Mouse (Mus musculus) heart, adult 2 months (tissue): ENCODE data around the gene A730061H03Rik. TPM values are rescaled to one million over a fixed set of nuclear protein-coding genes. Genes with fewer than 3 reads are reported as not detected.

ENCODE experiments used
- DNase-seq, 2 experiments: peaks; one replicate each; pipeline ENCODE4 v3.0.0; 2021
- H3K27ac ChIP-seq: fragments of 200-600 bp; 2 replicates; pipeline ENCODE4 v1.8.1; 2022
- H3K27me3 ChIP-seq: fragments of 200-500 bp; 2 replicates; pipeline ENCODE4 v1.6.1; 2012; ENCODE audit warnings: mild to moderate bottlenecking, low read length, inconsistent platforms, mixed read lengths; ENCODE audit not compliant: control insufficient read depth, insufficient read depth
- H3K36me3 ChIP-seq: fragments of 200-500 bp; 2 replicates; pipeline ENCODE4 v1.6.1; 2012; ENCODE audit warnings: low read length, inconsistent platforms; ENCODE audit not compliant: control insufficient read depth, insufficient read depth
- H3K4me1 ChIP-seq: fragments of 200-500 bp; 2 replicates; pipeline ENCODE4 v1.6.1; 2011; ENCODE audit warnings: low read length; ENCODE audit not compliant: control insufficient read depth, insufficient read depth
- H3K4me3 ChIP-seq: fragments of 200-600 bp; 2 replicates; pipeline ENCODE4 v1.8.1; 2022
- H3K79me2 ChIP-seq: fragments of 200-500 bp; replicated peaks from 2 replicates; pipeline ENCODE4 v1.6.1; 2012; ENCODE audit warnings: mild to moderate bottlenecking, inconsistent platforms, low read length, moderate library complexity, mixed read lengths; ENCODE audit not compliant: control insufficient read depth, insufficient read depth
- H3K9ac ChIP-seq: fragments of 200-500 bp; 2 replicates; pipeline ENCODE4 v1.6.1; 2012; ENCODE audit warnings: low read depth, mild to moderate bottlenecking, control low read depth, inconsistent platforms, low read length, mixed read lengths
- CTCF ChIP-seq: fragments of 200-600 bp; IDR thresholded peaks from 2 replicates; pipeline ENCODE4 v1.8.1; 2022; ENCODE audit warnings: antibody characterized with exemption, mild to moderate bottlenecking, moderate library complexity
- EP300 ChIP-seq: fragments of 200-500 bp; IDR thresholded peaks from 2 replicates; pipeline ENCODE4 v1.6.1; 2011; ENCODE audit warnings: low read depth, low read length, control low read depth; ENCODE audit not compliant: insufficient read depth
- POLR2A ChIP-seq: fragments of 200-500 bp; IDR thresholded peaks from 2 replicates; pipeline ENCODE4 v1.6.1; 2011; ENCODE audit warnings: mild to moderate bottlenecking, low read depth, low read length, control low read depth; ENCODE audit not compliant: insufficient read depth
- WGBS: fragments of 180-500 bp; shearing (Covaris S2); methylation state at CpG from one replicate; pipeline ENCODE4 v1.1.7; 2018; 5-methylcytosine and 5-hydroxymethylcytosine counted together
- intact Hi-C: fragments of 180-260 bp; cut with DNase I; formaldehyde crosslinking; loops from one replicate; pipeline ENCODE4 v1.15.1; 2025
- polyA plus RNA-seq: library from polyadenylated mRNA; depleted of rRNA; stranded (reverse); fragments of >200 nt; gene quantifications from 2 replicates; pipeline ENCODE4 v1.2.3, GENCODE M21; 2012
- total RNA-seq, 2 experiments: library from RNA; stranded (reverse); gene quantifications; 2 replicates each; pipeline ENCODE4 v1.2.3; 2021

Gene A730061H03Rik
- total and polyA plus RNA-seq, 3 experiments, result 0.74 TPM; not detected in 2

- 2% methylated on average over 32 of the region's 32 CpGs for WGBS
- H3K27ac ChIP-seq, result peak within 1 kb of the TSS; percentile 92
- H3K4me3 ChIP-seq, result peak within 1 kb of the TSS; percentile 80
- no peaks in the 10 kb centered on the region for H3K27me3 ChIP-seq
- peak; percentile 88 to 94 for DNase-seq
- H3K79me2 ChIP-seq, result no peaks in the 10 kb centered on the region
- TF ChIP-seq POLR2A (peak; percentile 84), CTCF (no peak), EP300 (peak; percentile 63)
- H3K4me1 ChIP-seq, result peaks cover 1% of the 10 kb centered on the region
- intact Hi-C loops, result loop anchor here (2.0 kb wide), 1 partner anchor 19 kb away; no protein-coding TSS in a partner anchor
- H3K9ac ChIP-seq, result peak within 1 kb of the TSS; percentile 74
- H3K36me3 ChIP-seq, result no peaks in the 10 kb centered on the region
These were observed 20.0 kb downstream of the A730061H03Rik start, which contains the start of gene Pck2 for GRCm38 (mm10) chr14:55540067-55540786. Pck2 (plus strand) TSS chr14:55540266.

- peak in 1 of 2 experiments; percentile 56 for DNase-seq
- intact Hi-C loops, result loop anchor here (2.0 to 10.0 kb wide), 2 partner anchors 39 to 381 kb away; no protein-coding TSS in a partner anchor
- no peak overlapping the region for H3K9ac ChIP-seq
These were observed 24.0 kb downstream of the A730061H03Rik start for GRCm38 (mm10) chr14:55536116-55536745.

DNA sequence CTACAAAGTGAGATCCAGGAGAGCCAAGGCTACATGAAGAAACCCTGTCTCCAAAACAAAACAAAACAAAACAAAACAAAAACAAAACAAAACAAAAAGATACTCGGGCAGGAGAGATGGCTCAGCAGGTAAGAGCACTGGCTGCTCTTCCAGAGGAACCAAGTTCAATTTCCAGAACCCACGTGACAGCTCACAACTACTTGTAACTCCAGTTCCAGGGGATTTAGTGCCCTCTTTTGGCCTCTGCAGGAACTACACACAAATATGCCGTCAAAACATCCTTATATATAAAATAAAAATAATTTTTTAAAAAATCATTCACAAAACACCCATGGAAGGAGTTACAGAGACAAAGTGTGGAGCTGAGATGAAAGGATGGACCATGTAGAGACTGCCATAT, 32.3 kb downstream of the A730061H03Rik start:
- H3K27ac ChIP-seq, result no peak overlapping the region
- intact Hi-C loops, result no loop called here
- H3K79me2 ChIP-seq, result no peaks in the 10 kb centered on the region
- TF ChIP-seq CTCF, result peak; percentile 66
- TF ChIP-seq EP300, result no peak
- TF ChIP-seq POLR2A, result no peak
- H3K36me3 ChIP-seq, result no peaks in the 10 kb centered on the region
- no peaks in the 10 kb centered on the region for H3K4me1 ChIP-seq
- no peak for DNase-seq
- H3K4me3 ChIP-seq, result no peak overlapping the region
- H3K27me3 ChIP-seq, result no peaks in the 10 kb centered on the region; the same call in 1 of the 2 replicates
- H3K9ac ChIP-seq, result no peak overlapping the region
- 19% methylated on average over 3 of the region's 3 CpGs for WGBS

More at GRCm38 (mm10) chr14:55536116-55536745, 24.0 kb downstream of the A730061H03Rik start:
- TF ChIP-seq CTCF (peak; percentile 90), EP300 (no peak), POLR2A (no peak)
- WGBS, result 48% methylated on average over 6 of the region's 6 CpGs
- H3K4me1 ChIP-seq, result peaks cover 1% of the 10 kb centered on the region
- H3K4me3 ChIP-seq, result no peak overlapping the region
- no peaks in the 10 kb centered on the region for H3K79me2 ChIP-seq
- H3K27ac ChIP-seq, result no peak overlapping the region
- H3K27me3 ChIP-seq, result no peaks in the 10 kb centered on the region
- H3K36me3 ChIP-seq, result no peaks in the 10 kb centered on the region

- intact Hi-C loops, result no loop called here
- no peak for TF ChIP-seq POLR2A
- TF ChIP-seq EP300, result no peak
- TF ChIP-seq CTCF, result no peak
- Histone ChIP-seq H3K4me1 (no peaks in the 10 kb centered on the region), H3K27ac (no peak overlapping the region), H3K4me3 (no peak overlapping the region), H3K36me3 (no peaks in the 10 kb centered on the region), H3K79me2 (no peaks in the 10 kb centered on the region), H3K9ac (no peak overlapping the region), H3K27me3 (peaks cover 3% of the 10 kb centered on the region; the same call in 1 of the 2 replicates)
- DNase-seq, result no peak
- 73% methylated on average over 2 of the region's 2 CpGs for WGBS
These were observed 33.5 kb downstream of the A730061H03Rik start for GRCm38 (mm10) chr14:55526674-55527073.

DNA sequence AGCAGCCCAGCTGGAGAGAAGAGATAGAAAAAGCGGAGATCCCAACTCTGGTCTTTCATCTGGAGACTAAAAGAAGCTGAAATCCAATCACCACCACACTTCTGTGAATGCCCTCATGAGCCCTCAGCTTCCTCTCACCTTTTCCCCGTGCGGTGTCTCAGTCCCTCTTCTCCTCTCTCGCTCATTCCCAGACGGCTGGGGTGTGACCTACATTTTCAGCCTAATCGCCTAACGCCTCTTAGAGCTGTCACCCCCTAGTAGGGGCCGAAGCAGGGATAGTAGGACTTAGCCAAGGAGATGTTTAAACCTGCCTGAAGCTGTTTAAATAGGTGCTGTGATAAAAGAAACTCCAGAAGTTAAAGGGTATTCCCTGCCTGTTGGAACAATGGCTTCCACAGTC, 35.4 kb downstream of the A730061H03Rik start, which contains the start of gene Nrl:
Gene Nrl, minus strand, starts transcription at position 197 of the 400 bp plus-strand sequence.
- intact Hi-C loops, result no loop called here
- H3K4me1 ChIP-seq, result no peaks in the 10 kb centered on the region
- TF ChIP-seq POLR2A (no peak), EP300 (no peak), CTCF (no peak)
- no peak within 1 kb of the TSS for H3K9ac ChIP-seq
- 18% methylated on average over 8 of the region's 8 CpGs for WGBS
- H3K36me3 ChIP-seq, result no peaks in the 10 kb centered on the region
- no peaks in the 10 kb centered on the region for H3K79me2 ChIP-seq
- no peak within 1 kb of the TSS for H3K27ac ChIP-seq
- H3K27me3 ChIP-seq, result peaks cover 10% of the 10 kb centered on the region
- no peak for DNase-seq
- no peak within 1 kb of the TSS for H3K4me3 ChIP-seq

- intact Hi-C loops, result no loop called here
- no peaks in the 10 kb centered on the region for H3K36me3 ChIP-seq
- no peak overlapping the region for H3K9ac ChIP-seq
- no peak overlapping the region for H3K4me3 ChIP-seq
- DNase-seq, result no peak
- H3K27ac ChIP-seq, result no peak overlapping the region
- H3K27me3 ChIP-seq, result peaks cover 10% of the 10 kb centered on the region
- 24% methylated on average over 4 of the region's 4 CpGs for WGBS
- H3K79me2 ChIP-seq, result no peaks in the 10 kb centered on the region
- no peak for TF ChIP-seq EP300
- TF ChIP-seq CTCF, result no peak
- no peak for TF ChIP-seq POLR2A
- H3K4me1 ChIP-seq, result no peaks in the 10 kb centered on the region
These were observed 36.1 kb downstream of the A730061H03Rik start for GRCm38 (mm10) chr14:55524062-55524461.
